Mouse (Mus musculus) c-Kit-positive CD71-positive TER-119-negative erythroid progenitor cells, embryonic 14.5 days (primary cell): Measurements from ENCODE around the gene Parn.
A peak's percentile ranks its signal among the peaks of the same experiment; 100 is the strongest.
"Not testable (repeated sequence)": the region's sequence is repeated elsewhere in the genome, so short reads cannot be mapped to it uniquely, and the experiment has no call there.

ENCODE experiments used
- DNase-seq: peaks from one replicate; pipeline ENCODE4 v3.0.0-alpha.2; 2013; ENCODE audit warnings: low read depth

Gene Parn

DNA sequence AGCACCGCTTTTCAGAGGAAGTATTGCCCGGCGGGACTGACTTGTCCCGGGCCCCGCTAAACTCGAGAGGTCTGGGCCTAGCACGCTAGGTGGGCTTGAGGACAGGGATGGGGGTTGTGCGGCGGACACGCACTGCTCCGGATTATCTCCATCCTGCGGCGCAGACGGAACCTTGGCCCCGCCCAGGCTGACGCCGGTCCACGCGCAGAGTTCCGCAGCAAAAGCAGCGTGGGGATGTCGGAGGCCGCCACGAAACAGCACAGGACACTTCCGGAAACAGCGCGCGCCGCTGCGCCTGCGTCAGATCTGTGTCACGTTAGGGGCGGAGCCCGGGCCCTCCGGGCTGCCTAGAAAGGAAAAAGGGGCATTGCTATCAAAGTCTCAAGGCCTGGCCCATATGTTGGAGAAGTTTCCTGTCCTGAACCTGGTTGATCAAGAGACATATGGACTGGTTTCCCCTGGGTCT is at the start of gene Parn:
Parn (minus strand) TSS at position 293 of the 466 bp plus-strand sequence.
- peak; percentile 88 for DNase-seq

DNA sequence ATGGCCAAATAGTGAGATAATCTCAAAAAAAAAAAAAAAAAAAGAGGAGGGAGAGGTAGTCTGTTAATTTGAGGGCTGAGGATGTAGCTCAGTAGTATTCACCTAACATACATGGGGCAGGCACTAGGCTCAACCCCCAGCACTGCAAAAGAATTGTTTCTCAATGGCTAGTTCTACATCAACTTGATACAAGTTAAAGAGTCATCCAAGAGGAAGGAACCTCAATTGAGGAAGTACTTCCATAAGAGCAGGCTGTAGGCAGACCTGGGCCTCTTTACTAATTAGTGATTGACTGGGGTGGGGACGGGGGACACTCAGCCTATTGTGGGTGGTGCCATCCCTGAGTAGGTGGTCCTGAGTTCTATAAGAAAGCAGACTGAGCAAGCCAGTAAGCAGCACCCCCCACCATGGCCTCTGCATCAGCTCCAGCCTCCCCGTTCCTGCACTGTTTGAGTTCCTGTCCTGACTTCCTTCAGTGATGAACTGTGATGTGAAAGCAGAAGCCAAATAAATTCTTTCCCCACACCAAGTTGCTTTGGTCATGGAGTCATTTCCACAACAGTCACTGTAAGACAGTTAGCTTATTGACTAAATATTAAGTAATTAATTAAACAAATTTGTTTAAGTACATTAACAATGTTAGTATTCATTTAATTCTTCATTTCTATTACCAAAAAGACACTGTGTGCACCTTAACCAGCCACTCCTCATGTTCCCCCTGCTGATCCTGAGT is 49.0 kb upstream of the Parn start:
- no peak for DNase-seq

DNA sequence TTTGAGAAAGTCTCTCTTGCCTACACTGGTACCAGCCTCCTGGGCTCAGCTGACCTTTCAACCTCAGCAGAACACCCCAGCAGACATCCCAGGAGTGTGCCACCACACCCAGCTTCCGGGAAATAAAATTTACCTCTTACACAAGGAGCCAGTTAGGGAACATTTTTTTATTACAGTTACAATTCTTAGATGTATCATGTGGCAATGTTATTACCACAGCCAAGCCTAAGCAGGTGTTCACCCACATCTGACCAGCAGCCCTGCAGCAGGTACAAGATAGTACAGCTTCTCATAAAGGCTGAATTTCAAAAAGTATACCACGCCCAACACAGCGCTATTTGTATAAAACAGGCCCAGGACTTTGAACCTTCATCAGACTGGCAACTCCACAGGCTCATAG is 46.9 kb upstream of the Parn start:
- DNase-seq = no peak

DNA sequence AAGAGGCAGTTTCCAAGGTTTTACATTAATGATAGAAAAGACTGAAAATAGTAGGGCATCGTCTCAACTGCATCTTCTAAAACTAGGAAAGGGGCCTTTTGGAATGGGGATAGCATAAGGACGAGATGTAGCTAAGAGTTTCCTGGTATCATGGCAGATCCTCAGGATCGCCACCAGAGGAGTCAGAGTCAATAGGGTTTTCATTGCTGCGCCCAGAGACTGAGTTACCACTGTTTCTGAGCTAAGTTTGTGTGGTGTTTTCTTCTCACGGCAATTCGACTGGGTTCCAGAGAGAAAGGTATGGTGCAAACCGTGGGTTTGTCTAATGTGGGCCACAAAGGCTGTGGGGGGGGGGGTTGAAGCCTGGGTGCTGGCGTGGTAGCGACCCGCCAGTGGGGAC is 36.7 kb upstream of the Parn start:
- DNase-seq = no peak

DNA sequence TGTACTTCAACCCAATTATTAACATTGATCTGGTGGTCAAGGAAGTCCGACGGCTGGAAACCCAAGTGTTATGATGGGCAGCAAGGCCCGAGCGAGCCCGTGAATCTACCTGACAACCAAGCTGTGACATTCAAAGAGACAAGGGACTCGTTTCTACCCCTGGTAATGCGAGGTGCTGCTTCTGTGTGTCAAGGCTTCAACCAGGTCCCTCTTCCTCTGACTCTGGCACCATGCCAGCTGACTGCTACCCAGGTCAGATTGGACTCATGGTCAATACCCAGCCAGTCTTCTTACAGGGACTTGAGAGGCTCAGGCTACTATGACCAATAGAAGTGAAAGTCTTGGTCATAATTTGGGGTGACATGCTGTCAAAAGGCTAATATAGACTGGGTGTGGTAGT is 34.2 kb upstream of the Parn start:
- no peak for DNase-seq

DNA sequence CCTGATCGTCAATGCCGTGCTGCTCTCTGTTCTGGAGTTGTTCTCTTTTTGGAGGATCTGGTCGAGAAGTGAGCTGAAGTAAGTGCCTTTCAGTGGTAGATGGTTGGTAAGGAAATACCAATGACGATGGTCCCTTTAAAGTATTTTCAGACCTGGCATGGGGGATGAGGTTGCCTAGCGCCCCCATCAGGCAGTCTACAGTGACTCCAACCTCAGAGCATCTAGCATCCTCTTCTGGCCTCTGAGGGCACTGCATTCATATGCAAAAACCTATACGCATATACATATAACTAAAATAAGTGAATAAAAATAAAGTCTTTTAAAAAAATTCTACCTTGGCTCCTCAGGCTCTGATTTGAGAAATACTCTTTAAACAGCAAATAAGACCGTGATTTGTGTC is 31.0 kb upstream of the Parn start:
- no peak for DNase-seq

DNA sequence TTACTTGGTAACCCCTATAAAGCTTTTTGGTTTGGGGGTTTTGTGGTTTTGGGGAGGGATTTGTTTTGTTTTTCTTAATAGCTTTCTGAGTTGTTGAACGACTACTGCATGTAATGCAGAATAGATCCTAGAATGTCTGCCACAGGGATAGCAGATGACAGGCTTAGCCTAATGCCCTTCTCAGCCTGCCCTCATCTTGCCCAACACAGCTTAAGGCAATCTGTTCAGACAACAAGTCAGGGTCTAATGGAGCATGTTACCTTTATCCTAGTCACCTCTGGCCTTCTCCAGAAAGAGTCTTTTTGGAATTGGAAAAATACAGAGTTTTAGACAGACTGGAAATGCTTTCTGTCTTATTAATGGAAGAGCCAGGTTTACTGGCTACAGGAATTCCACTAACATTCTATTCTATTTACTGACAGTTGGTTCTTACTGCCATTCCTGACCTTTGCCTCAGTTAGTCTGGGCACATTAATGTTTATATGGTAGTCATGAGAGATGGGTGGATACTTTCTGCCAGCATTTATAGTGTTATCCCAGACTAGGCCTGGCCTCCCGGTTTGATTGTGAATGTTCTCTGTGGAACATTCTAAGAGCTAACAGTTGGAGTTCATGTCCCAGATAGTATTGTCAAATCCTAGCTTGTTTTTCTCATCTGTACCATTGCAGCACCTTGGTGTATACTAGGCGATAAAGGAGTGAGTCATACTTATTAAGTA is 10.8 kb upstream of the Parn start:
- no peak for DNase-seq

DNA sequence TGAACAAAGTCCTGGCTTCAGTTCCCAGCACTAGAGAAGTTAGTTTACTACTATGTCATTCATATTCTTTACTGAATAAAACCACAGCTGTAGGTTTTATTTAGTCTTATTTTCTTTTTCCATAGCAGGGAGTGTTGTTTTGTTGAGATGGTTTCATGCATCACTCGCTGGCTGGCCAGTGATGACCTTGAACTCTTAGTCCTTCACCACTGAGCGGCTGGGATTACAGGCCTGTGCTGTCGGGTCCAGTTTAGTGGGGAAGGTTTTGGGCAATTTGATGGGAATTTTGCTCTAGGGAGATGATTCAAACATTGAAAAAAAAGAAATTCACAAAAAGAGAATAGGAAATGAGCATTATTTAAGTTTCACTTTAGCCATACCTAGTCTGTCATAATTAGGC is 6.5 kb upstream of the Parn start:
- no peak for DNase-seq

DNA sequence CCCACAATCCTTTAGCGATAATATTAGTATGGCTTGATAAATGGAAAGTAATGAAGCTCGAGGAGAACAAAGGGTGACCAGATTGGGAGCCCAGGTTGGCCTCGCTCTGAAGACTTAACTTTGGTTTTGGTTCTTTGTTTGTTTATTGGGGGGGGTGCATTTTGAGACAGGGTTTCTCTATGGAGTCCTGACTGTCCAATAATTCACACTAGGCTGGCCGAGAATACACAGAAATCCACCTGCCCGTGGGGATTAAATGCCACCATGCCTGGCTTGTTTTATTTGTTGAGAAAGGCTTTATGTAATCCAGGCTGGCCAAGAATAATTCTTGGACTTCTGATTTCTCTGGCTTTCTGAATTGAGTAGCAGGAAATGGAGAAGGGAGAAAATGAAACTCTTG is 5.1 kb upstream of the Parn start:
- DNase-seq = no peak

DNA sequence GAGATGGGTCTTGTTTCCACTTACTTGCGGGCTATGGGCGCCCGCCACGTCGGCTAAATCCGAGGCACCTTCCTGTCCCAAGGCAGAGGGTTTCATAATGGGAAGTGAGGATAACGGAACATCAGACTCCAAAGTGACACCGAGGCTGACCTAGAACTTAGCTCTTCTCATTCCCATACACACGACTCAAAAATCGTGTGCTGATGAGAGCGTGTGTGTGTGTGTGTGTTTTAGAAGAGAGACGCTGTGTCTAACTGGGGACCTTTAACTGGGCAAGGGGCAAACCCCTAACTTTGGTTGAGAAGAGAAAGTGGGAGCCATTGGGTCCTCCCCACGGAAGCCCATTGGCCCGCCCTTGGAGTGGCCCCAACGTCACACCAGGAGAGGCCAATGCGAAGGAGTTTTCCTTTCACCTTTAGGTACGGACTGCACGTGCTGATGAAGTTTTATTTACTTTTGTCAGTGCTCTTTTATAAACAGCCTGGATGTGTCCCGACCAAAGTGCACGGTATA is 4.5 kb upstream of the Parn start:
- DNase-seq = peak; percentile 84

DNA sequence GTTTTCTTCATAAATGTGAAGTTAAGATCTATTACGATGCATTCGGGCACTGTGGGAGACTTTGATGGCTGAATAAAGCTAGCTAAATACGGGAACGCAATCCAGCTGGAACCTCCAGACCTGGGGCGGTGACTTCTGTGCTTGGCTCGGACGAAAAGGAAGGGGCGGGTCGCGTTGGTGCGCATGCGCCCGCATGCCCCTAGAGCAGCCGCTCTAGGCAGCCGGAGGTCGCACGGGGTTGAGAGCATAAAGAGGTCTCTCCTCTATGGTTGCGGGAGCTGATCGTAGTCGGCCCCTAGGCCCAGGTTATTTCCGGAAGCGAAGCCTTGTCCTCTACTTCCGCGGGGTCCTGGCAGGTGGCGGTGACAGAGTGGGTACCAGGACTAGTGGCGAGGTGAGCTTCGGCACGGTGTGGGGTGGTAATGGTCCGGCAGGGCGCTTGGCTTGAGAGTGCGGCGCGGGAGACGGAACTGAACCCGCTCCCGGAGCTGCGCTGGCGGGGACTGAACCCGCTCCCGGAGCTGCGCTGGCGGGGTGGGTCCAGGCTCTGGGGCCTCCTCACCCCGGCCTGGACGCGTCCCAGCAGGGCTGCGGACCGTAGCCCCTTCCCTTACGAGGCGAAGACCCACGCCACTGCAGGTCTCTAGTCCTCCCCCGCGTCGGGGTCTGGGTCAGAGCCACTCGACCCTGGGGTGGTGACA is 3.9 kb upstream of the Parn start, which contains the start of the genes Bfar and 3110001I22Rik:
Bfar (plus strand) TSS at position 174 of the 701 bp plus-strand sequence.
3110001I22Rik (plus strand) TSS at position 245 of the 701 bp plus-strand sequence.
- peak; percentile 84 for DNase-seq

DNA sequence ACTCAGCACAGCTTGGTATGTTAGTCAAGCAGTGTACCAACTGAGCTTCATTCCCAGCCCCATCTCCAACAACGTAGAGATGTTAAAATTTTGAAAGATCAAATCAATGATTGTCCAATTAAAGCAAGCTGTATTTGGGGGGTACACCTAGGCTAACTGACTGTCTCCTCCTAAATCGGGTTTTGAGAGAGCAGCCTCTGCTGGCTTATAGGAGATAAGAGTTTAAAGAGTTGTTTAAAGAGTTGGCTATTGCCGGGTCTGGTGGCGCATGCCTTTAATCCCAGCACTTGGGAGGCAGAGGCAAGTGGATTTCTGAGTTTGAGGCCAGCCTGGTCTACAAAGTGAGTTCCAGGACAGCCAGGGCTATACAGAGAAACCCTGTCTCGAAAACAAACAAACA is 2.9 kb upstream of the Parn start:
- not testable (repeated sequence) for DNase-seq

DNA sequence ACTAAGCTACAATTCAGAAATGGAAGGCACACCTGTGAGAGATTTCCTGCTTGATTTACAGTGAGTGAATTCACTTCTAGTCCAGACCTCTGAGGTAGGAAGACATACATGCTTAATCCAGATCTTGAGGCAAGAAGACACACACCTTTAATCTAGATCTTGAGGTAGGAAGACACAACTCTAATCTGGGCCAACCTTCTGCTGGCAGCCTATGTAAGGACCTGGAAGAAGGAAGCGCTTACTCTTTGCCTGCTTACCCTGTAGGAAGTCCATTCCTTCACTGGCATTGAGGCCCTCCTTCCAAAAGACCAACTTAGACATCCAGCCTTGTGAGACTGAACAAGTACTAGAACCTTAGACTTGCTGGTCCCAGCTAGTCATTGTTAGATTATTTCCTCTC is 1.3 kb upstream of the Parn start:
- no peak for DNase-seq

DNA sequence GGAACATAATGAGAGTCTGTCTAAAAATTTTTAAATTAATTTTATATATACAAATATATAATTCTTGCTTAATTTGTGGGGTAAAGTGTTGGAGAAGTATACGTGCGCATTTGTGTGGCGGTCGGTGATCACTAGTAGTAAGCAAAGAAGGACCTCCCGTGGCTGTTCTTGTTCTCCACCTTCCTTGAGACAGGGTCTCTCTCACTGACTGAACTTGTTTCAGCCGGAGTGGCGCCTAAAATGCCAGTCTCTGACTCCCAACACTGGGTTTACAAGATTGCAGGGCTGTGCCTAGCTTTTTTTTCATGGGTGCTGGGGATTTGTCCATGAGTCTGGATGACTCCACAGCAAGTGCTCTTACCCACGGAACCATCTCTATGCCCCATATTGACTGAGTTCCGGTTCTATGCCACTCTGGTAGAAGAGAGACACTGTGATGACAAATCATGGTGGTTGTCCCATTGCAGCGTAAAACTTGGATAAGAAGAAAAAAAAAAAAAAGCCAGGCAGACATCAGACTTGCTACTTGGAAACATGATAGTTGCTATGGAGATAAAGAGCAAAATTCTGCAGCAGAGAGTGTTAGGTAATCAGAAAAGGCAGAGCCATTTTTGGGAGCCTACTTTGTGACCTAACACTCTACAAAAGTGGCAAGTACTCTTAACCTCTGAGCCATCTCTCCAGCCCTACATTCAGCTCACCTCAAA is 585 bp upstream of the Parn start:
- DNase-seq = peak; percentile 56

DNA sequence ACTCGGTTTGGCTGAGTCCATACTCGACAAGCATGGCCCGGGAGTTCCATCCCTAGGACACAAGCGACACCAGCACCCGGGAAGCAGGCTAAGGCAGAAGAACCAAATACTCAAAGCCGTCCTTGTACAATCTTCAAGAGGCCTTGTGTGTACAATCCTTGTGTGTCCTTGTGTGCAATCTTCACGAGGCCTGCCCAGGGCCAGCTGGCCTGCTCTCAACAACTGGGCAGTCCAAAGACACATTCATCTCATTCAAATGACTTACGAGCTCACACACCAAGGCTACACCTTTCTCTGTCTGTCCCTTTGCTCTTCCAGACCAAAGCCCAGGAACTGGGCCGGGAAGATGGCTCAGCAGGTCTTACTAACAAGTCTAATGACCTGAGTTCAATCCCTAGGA is 7.2 kb downstream of the Parn start:
- DNase-seq = no peak

DNA sequence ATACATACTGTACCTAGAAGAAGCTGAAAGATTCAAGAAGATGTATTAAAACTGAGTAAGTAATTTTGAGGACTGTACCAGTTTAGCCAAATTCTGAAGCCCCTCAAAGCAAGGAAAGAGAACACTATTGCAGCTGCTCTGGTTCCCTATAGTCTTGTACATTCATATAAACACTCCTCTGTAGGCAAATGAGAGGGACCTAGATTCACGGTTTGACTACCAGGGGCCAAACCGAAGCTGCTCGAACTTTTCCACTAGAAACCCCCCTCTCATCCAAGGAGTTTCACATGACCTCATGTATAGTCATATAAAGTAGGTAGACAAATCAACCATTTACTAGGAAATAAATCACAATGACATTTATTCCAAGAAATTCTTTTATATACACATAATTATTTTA is 9.1 kb downstream of the Parn start:
- DNase-seq = no peak

DNA sequence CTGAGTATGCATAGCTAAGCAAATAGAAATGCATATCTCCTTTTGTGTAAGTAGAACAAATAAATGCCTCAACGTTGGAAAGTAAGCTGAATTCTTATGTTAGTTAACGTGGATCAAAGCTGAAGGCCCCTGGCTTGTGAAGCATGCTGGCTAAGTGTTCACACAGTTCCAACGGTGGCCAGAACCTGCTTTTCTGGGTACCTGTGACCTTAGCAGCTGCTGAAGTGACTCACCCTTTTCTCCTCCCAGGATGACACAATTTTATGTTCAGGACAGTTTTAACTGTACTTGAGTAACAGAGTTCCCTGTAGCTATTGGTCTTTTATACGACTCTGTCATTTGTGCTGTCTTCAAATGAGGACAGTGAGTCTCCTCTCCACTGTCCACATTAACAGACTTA is 22.0 kb downstream of the Parn start:
- no peak for DNase-seq

DNA sequence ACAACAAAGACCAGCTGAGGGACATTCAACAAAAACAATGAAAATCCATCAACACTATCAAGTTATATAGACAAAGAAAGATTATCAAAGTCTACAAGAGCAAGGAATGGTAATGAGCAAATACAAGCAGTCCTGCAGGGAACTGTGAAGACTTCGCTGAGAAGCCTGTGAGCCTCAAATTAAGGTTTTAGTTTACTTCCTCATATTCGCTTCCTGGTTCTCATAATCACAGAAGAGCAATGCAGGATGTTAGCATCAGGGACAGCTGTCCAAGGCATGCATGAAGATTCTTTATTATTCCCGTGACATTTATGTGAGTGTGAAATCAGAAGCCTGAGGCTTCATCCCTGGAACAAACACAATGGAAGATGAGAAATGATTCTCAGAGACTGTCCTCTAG is 23.5 kb downstream of the Parn start:
- no peak for DNase-seq

DNA sequence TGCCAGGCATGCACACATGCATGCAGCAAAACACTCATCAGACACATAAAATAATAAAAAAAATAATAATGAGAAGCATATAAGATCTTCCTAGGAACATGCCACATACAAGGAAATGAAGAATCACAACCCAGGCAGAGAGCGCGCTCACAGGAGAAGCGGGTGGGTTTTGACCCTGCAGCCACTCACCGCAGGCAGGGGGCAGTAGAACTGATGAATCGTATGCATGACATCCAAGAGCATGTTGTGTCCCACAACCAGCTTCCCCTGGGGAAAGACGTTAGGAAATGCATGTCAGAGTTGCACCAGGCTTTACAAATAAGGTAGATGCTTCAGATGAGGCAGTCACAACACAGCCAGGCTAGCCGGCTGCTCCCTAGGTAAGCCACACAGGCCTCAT is 27.9 kb downstream of the Parn start:
- no peak for DNase-seq

DNA sequence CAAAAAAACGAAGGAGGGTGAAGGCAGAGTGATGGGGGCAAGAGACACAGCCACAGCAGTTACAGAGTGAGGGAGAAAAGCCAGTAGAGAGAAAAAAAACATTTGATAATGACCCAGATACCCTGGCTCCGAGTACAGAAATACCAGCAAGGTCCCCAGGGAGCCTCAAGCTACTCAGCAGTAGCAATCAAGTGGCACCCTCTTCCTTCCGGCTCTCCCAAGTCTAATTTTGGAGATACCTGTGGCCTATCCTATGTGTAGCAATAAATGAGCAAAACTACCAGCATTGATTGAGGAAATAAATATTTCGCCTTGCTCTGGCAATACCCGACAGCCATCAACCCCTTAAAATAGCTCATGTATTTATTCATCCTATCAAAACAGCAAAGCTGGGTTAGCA is 28.5 kb downstream of the Parn start:
- no peak for DNase-seq

DNA sequence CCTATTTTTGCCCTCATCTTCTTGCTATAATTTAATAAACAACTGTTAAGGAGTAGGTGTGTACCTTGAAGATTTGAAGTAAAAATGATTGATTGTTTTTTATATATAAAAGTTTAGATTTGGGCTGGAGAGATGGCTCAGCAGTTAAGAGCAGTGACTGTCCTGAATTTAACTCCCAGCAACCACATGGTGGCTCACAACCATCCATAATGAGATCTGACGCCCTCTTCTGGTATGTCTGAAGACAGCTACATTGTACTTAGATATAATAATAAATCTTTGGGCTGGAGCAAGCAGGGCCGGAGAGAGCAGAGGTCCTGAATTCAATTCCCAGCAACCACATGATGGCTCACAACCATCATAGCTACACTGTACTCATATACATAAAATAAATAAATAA is 29.8 kb downstream of the Parn start:
- not testable (repeated sequence) for DNase-seq

DNA sequence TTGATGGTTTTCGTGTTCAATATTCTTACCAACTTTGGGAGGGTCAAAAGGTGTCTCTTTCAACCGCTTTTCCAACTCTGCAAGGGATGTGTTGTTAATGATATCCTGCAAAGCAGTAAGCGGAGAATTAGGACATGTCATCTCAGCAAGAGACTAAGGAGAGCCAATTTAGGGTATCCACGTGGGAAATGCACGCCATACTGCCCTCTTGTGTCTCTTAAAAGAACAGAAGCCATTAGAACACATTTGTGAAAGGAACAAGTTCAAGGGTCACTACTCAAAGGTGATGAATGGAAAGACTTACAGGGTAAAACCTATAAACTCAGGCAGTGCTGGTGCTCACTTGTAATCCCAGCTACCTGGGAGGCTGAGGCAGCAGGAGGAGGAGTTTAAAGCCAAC is 39.6 kb downstream of the Parn start:
- no peak for DNase-seq
